Mouse (Mus musculus) heart, adult 2 months (tissue): ENCODE data around the gene Pgap2.

Source experiments
- CTCF ChIP-seq: fragments of 200-600 bp; IDR thresholded peaks from 2 replicates; pipeline ENCODE4 v1.8.1; 2022; ENCODE audit warnings: antibody characterized with exemption, mild to moderate bottlenecking, moderate library complexity
- EP300 ChIP-seq: fragments of 200-500 bp; IDR thresholded peaks from 2 replicates; pipeline ENCODE4 v1.6.1; 2011; ENCODE audit warnings: low read depth, low read length, control low read depth; ENCODE audit not compliant: insufficient read depth

GRCm38 (mm10) chr7:102229814-102230213 is 19.8 kb downstream of the Pgap2 start:
- TF ChIP-seq EP300: no peak
- no peak for TF ChIP-seq CTCF
